9 mouse cellular contexts compared by ENCODE assay signal in genomic region chr13:93510447-93511180, GRCm38 (mm10). TPM values are rescaled to one million over a fixed set of nuclear protein-coding genes. Genes with fewer than 3 reads are reported as not detected.
A peak's percentile ranks its signal among the peaks of the same experiment; 100 is the strongest.
DNase-seq lines count a peak whose midpoint lies in the region; ATAC-seq lines count a peak whose summit lies in the region.
"Had no signal": no experiment of that assay in that cellular context is flagged by ENCODE, and none has a peak within 500 bp of the region (broad histone marks: within the 10 kb centered on the region; RNA-seq: fewer than 3 reads in every experiment).

No protein-coding gene starts in this region.

- H3K9ac ChIP-seq in forebrain, embryonic 12.5 days: peak overlapping the region; percentile 33
- no peak overlapping the region; the same call in 1 of the 2 replicates for H3K9ac ChIP-seq in midbrain, embryonic 14.5 days (replicated peaks; ENCODE audit: low read length)

- H3K36me3 ChIP-seq in forebrain, embryonic 12.5 days (replicated peaks): no peaks in the 10 kb centered on the region
- no peaks in the 10 kb centered on the region for H3K36me3 ChIP-seq in midbrain, embryonic 14.5 days (ENCODE audit: control insufficient read depth, insufficient read depth, low read length)

- H3K27ac ChIP-seq in forebrain, embryonic 12.5 days: peak overlapping the region; percentile 31; the same call in 1 of the 2 replicates
- peak overlapping the region; percentile 32; the same call in 1 of the 2 replicates for H3K27ac ChIP-seq in midbrain, embryonic 14.5 days (replicated peaks; ENCODE audit: low read depth, low read length)

- no peaks in the 10 kb centered on the region for H3K9me3 ChIP-seq in forebrain, embryonic 12.5 days
- H3K9me3 ChIP-seq in midbrain, embryonic 14.5 days (ENCODE audit: control insufficient read depth, low read length): no peaks in the 10 kb centered on the region

- peaks cover 5% of the 10 kb centered on the region for H3K4me1 ChIP-seq in forebrain, embryonic 12.5 days
- H3K4me1 ChIP-seq in midbrain, embryonic 14.5 days (ENCODE audit: control insufficient read depth, insufficient read depth, low read length): no peaks in the 10 kb centered on the region

- no peak overlapping the region for H3K4me3 ChIP-seq in forebrain, embryonic 12.5 days (replicated peaks)
- no peak overlapping the region for H3K4me3 ChIP-seq in midbrain, embryonic 14.5 days (replicated peaks; ENCODE audit: low read depth, low read length)

- no peak overlapping the region for H3K4me2 ChIP-seq in forebrain, embryonic 12.5 days
- no peak overlapping the region for H3K4me2 ChIP-seq in midbrain, embryonic 14.5 days (ENCODE audit: low read length)

- DNase-seq in frontal cortex, postnatal 25 days (ENCODE audit: low spot score in 2 of 2): no peak
- DNase-seq in layer of hippocampus, adult 18-20 months (ENCODE audit: low spot score in 2 of 2): peak; percentile 35 to 69
- DNase-seq in midbrain, embryonic 14.5 days: peak; percentile 29
- no peak for DNase-seq in urinary bladder, postnatal 14 days (ENCODE audit: low spot score)
- no peak for DNase-seq in thymus, postnatal 14 days
- no peak for DNase-seq in spleen, adult 18-20 months
- DNase-seq: heart, postnatal 36 days had no signal

- ATAC-seq in frontal cortex, adult (ENCODE audit: low TSS enrichment): peak; percentile 87
- ATAC-seq in forebrain, embryonic 12.5 days (ENCODE audit: low FRiP score): peak; percentile 9; the same call in 1 of the 2 replicates
- peak; percentile 46 for ATAC-seq in midbrain, embryonic 14.5 days (ENCODE audit: low FRiP score, low TSS enrichment)

- WGBS in forebrain, embryonic 12.5 days: 40% methylated on average over 16 of the region's 16 CpGs
- WGBS in midbrain, embryonic 14.5 days: 40% methylated on average over 16 of the region's 16 CpGs

- H3K27me3 ChIP-seq in forebrain, embryonic 12.5 days: no peaks in the 10 kb centered on the region
- no peaks in the 10 kb centered on the region for H3K27me3 ChIP-seq in midbrain, embryonic 14.5 days (ENCODE audit: control insufficient read depth, insufficient read depth, low read length)

RNA-seq across cellular contexts. Expression of gene Jmy, which starts 11.0 kb away (rescaled TPM):
- polyA plus RNA-seq in forebrain, embryonic 12.5 days (2016; fragmentation: Nextera tagmentation; extraction: Ambion mirVana): 4.0 and 8.0 TPM in 2 replicates
- 10 to 100 TPM; 40.9 to 41.5 TPM for total RNA-seq in layer of hippocampus, adult 18-20 months (2021)
- 6.4 and 8.7 TPM in 2 replicates for polyA plus RNA-seq in midbrain, embryonic 14.5 days (2014; fragmentation: Nextera tagmentation; extraction: Ambion mirVana)

Comparison
In these comparisons a context has a peak if more than half of its experiments do, and no peak if none do; other contexts are left out.
1. ATAC-seq: peak in every context shown above with its lines; median percentile 87 in frontal cortex, adult; 46 in midbrain, embryonic 14.5 days; 9 in forebrain, embryonic 12.5 days.
2. DNase-seq: peak in layer of hippocampus, adult 18-20 months (2 of 2) and midbrain, embryonic 14.5 days (single experiment); none in frontal cortex, postnatal 25 days (0 of 2), urinary bladder, postnatal 14 days (single experiment), thymus, postnatal 14 days (single experiment) and spleen, adult 18-20 months (0 of 2).